Mouse (Mus musculus): ENCODE measurements at regions not wholly inside any gene's neighbourhood (a gene's known extent, or its start where the extent isn't known, plus 50 kb on each side); places are given as distances from the start of the nearest gene placed in this dataset.

- TF ChIP-seq CTCF (IDR thresholded peaks at IDR 0.05; ENCODE audit: low read depth, low read length) (no peak), POLR2A (IDR thresholded peaks at IDR 0.05; ENCODE audit: extremely low read depth, insufficient read depth, low read length) (no peak)
These were observed 243.4 kb upstream of the Cxcr4 start for GRCm38 (mm10) chr1:128835510-128835909.

All from liver, adult 2 months (tissue).